Mouse (Mus musculus): ENCODE results near the gene Anapc11.
"Not testable (repeated sequence)": the region's sequence is repeated elsewhere in the genome, so short reads cannot be mapped to it uniquely, and the experiment has no call there.

Anapc11 gene

DNA sequence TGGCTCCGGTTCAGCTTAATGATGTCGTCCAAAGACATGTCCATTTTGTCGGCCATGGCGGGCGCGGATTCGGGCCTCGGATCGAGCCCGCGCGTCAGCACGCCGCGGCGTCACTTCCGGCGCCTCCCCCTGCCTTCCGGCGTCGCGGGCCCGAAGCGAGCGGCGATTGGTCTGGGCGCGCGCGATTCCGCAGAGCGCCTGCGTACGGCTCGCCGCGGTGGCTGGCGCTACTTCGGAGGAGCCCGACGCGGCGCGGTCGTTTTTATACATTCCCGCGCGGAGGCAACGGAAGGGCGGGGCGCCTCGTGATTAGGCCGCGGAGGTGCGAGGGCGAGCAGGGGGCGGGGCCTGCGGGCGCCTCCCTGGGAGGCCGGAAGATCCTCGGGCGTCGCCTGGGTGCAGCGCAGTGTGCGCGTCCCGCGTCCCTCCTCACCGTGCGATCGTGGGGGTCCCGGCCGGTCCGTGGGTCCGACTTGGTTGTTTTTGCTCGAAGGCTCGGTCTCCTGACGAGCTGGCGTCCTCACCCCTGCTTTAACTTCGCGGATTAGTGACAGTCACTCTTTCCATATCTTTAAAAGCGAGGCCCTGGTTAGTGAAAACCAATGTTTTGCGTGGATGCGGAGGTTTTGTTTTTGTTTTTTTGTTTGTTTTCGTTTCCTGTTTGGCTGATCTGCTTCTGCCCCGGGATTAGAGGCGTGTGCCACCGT, at the start of gene Anapc11, which contains the start of gene Alyref:
Gene Anapc11, plus strand, starts transcription at position 139 of the 707 bp plus-strand sequence.
Gene Alyref, minus strand, starts transcription at position 83 of the 707 bp plus-strand sequence.
- DNase-seq (ENCODE audit: low spot score): peak; percentile 77

DNA sequence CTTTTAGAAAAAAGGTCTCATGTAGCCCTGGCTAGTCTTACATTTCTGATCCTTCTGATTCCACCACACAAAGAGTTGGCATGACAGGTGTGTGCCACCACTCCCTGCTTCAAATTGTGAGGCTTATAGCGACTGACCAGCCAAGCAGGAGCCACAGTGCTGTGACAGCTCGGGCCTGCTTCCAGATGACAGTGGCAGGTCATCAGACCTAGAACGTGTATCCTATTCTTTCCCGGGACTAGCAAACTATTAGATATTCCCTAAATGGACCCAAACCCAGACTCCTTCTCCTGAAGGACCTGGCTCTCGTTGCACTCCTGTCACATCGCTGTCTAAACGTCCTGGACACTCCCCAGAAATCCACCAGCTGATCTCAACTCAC, 49.4 kb upstream of the Anapc11 start:
- DNase-seq (ENCODE audit: low spot score): no peak

DNA sequence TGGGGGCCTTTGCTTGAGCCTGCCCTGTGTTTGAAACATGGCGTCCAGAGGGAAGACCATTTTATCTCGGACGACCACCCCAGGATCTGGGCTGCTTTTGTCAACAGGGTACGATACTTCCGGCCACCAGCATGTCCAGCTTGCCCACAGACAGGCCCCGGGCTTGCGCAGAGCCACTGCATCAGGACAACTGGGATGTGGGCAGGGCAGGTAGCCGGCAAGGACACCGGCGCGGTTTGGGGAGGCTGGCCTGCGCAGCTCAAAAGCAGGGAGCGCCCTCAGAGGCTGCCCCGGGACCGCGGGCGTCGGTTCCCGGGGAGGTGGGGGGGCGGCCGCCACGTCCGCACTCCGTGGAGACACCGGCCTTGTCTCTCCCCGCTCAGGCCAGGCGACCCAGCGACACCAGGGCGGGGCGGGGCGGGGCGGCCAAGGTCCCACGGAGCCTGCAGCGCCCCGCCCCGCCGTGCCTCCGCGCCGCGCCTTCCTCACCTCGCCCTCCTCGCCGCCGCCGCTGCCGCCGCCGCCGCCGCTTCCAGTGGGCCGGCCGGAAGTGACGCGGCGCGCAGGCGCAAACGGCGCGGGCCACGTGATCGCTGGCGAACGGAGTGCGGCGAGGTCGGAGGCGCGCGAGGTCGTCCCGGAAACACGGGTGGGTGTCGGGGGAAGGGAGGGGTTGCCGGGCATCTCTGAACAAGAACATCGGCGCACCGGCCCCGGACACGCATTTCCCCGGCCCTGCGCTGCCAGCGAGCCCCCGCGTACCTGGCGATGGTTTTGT, 48.9 kb upstream of the Anapc11 start, which contains the start of gene Mcrip1:
Gene Mcrip1, minus strand, starts transcription at position 560 of the 778 bp plus-strand sequence.
- peak; percentile 86 for DNase-seq (ENCODE audit: low spot score)

DNA sequence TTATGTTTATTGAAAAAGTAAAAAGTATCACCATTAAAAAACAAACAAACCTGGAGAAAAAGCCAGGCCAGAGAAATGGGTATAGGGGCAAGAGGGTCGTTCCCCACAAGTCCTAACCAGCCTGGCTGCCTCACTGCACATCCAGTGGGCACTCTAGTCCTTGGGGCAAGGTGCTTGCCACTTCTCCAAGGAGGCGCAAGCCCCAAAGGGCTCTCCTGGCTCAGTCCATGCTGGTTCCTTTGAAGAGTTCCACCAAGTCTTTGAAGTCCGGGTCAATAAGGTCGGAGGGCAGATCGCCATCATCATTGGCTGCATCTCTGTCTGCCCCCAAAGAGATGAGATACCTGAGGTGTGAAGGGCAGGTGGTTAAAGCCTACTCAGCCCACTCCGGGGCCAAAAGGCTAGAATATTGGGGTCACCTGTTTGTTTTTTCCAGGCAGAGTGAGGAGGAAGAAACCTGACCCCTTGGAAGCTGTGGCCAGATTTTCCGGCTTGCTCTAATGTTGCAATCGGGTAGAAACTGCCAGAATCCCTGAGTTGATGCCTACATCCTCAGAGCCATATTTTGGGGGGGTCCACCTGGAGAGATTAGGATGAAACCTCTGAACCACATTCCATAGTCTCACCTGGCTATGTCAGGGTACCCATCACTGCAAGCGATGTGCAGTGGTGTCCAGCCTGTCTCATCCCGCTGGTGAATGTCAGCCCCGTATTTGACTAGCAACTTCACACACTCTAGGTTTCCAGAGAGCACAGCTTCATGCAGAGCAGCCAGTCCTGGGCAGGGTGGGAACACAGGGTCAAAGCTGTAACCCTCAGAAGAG, 48.0 kb upstream of the Anapc11 start:
- DNase-seq (ENCODE audit: low spot score): no peak

DNA sequence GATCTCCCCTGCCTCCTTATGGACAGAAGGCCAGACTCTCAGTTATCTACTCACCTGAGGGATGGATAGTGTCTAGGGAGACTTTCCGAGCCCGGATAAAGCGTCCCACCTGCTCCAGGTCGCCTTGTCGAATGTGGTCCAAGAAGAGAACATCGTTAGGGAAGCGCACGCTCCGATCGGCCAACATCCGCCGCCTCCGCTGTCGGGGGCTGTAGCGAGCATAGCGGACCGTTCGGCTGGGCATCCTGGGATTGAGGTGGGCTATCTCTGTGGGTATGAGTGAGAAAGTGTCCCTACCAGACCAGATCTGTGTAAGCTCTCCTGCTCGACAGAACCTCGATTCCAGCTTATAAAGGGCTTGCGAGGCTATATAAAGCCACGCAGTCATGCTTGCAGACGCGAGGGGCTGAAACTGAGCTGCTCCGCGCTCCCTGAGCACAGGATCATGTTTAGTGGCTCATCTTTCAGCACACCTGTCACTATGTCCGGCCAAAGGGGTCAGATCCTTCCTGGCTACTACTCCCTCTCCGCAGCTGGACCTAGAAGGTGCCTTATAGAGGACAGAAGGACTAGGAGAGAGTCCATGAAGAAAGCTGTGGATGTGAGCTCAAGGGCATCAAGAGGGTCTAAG, 47.3 kb upstream of the Anapc11 start, which contains the start of gene Ppp1r27:
Gene Ppp1r27, minus strand, starts transcription at position 323 of the 631 bp plus-strand sequence.
- DNase-seq (ENCODE audit: low spot score): no peak

DNA sequence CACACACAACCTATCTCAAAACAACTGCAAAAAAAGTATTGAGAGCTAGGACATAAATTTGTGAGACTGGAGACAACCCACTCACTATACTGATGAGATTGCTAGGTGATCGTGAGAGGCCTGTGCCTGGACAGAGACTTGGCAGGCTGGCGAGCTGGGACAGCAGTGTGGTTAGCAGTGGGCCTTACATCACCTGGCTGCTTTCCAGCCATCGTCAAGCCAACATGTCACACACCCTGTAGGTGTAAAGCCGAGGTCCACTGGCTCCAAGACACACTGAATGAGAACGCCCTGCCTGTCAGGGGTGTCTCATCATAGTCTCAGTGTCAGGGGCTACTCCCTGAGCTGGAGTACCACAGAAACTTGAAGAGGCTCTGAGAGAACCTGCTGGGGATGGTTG, 45.5 kb upstream of the Anapc11 start:
- no peak for DNase-seq (ENCODE audit: low spot score)

DNA sequence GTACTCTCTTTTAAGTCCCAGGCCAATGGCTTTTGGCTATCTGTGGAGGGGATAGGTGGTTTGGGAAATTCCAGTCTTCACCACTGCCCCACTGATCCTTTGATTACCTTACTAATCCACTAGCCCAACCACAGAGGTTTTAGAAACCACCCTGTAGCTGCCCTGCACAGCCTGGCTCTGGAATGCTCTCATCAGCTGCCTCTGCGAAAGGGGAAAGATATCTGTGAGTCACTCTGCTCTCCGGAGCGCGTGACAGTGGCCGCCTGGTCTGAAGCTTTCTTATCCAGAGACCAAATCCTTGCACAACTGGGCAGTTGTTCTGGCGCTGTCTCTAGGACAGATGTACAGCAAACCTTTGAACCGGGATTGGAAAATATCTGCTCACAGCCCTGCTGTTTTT, 43.4 kb upstream of the Anapc11 start:
- no peak for DNase-seq (ENCODE audit: low spot score)

DNA sequence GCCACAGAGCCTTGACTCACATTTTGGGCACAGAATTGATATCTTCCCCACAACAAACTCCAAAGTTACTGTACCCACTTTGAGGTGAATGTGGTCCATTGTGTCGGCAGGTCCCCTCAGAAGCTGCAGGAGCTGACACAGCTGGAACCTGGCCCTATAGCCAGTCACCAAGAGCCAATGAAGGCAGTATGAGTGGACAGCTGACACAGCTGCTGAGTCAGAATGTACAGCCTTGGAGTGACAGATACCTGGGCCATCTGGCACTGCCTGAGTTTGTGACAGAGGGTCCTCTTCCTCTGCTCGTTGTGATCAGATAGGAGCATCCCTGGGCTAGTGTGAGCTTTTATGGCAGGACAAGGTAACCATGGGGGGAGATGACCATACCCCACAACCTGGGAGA, 43.0 kb upstream of the Anapc11 start:
- no peak for DNase-seq (ENCODE audit: low spot score)

DNA sequence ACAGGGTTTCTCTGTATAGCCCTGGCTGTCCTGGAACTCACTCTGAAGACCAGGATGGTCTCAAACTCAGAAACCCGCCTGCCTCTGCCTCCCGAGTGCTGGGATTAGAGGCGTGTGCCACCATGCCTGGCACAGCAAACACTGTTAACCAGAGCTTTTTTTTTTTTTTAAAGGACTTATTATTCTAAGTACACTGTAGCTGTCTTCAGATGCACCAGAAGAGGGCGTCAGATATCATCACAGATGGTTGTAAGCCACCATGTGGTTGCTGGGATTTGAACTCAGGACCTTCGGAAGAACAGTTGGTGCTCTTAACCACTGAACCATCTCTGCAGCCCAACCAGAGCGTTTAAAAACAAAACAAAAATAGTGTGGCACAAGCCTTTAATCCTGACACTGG, 39.4 kb upstream of the Anapc11 start:
- DNase-seq (ENCODE audit: low spot score): not testable (repeated sequence)

DNA sequence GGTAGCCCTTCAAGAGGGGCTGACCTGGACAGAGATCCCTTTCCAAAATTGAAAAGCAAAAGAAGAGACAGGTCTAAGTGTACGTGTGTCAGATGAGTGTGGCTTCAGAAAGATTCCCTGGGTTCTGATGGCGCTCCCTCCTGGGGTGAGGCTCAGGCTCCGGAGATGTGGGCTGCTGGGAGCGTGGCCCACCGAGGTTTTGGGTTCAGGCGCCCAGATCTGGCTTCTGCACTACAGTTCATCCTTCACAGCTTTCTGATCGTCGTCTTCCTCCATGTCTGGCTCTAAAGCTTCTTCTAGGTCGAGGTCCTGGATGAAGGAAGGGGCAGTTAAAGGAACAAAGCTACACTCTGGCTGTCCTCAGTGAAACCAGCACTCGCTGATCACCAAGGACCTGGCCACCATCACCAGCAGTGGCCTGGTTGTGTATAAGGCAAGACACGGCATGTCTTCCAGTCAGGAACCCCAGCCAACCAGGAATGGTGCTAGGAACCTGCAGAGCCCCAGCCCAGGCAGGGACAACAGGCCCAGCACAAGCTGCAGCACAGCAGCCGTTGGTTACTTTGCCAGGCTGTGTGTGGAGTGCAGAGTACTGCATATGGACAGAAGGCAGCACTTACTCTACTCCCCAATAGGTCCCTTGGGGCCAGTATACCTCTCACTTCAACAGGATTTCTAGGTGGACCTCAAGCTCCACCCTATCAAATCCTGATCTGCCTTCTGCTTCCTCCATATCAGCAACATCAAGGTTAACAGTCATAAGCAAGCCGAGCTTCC, 37.1 kb upstream of the Anapc11 start:
- no peak for DNase-seq (ENCODE audit: low spot score)

DNA sequence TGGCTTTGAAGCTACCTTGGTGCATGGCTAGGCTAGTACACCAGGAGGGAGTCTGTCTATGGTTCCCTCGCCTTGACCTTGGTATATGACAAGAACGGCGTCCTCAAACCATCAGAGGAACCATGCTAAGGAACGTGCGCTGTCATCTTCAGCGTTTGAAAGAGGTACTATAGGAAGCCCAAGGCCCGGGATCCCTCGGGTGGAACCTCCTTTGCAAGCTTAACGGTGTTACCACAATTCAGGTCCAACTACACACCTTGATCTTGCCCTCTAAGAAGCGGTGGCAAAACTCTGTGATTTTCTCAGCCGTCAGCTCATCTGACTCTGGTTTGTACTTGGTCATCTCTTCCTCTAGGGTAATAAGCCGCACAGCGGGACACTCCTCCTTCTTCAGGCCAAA, 35.3 kb upstream of the Anapc11 start:
- DNase-seq (ENCODE audit: low spot score): no peak

DNA sequence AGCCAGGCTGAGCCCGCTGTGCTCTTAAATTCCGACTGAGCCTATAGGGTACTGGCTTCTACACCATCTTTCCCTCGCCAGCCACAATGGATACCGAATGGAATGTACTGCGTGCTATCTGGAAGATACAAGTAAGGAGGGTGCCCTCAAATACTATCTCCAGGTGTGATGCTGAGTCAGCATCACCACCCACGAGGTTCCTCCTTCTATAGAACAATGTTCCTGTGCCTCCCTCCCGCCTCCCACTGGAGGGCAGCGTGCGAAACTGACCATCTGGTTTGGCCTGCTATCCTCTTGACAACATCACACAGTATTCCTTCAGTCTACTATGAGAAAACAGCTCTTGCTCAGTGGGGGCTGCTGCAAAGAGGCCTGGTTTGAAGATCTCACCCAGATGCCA, 33.1 kb upstream of the Anapc11 start:
- no peak for DNase-seq (ENCODE audit: low spot score)

DNA sequence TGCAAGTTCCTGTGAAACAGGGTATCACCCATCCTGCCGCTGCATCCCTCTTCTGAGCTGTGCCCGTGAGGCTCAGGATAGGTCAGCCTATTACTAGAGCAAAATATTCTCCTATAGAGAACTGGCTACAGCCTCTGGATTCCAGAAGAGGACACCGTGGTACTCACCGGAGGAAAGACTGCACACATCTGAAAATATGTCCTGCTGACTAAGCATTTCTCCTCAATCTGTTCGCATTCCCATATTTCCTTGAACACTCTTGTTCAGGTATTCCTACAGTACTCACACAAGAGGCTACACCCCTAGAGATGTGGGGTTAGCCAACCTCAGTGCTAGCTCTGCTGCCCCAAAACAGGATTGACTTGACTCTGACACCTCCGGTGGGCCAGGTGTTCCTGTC, 29.9 kb upstream of the Anapc11 start:
- DNase-seq (ENCODE audit: low spot score): no peak

DNA sequence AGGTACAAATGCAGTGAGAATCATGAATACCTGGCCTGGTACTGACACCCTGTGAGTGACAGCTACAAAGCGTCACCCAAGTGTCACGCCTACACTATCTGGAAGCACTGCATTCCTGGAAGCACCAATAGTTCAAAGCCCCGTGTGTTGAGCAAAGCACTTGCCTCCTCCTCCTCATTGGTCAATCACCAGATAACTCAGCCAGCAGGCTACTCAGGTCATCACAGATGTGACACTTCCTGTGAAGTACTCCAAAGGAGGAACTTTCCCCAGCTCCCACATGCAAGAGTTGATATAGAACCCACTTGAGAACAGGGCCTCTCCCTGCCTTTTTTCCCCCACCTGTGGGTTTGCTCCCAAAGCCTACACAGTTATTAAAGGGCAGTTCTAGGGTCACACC, 27.1 kb upstream of the Anapc11 start:
- DNase-seq (ENCODE audit: low spot score): no peak

DNA sequence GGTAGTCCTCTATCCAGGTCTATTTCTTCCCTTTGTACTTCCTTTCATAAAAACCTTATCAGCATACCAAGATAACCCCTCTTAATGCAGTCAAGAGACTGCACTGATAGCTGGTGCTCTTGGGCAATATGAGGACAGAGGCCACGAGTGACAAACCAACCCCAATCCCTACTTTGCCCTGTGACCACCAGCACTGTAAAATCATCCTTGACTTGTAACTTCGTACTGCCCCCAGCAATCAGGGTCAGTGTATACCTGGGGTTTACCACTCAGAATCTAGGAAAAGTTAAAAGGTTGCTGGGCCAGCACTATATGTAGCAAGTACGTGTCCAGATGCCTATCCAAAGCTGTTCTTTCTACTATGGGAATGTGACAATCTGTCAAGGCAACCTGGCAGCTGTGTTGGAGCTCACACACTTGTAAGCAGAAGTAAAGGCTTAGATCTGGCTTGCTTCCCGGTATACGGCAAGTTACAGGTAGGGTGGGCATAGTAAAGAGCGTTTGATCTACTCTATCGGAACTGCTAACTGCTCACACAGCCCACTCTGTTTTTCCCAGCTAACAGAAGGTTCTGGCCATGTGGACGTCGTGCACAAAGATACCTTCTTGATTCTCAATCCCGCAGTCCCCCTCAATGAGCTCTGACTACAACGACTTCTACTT, 26.3 kb upstream of the Anapc11 start:
- no peak for DNase-seq (ENCODE audit: low spot score)

DNA sequence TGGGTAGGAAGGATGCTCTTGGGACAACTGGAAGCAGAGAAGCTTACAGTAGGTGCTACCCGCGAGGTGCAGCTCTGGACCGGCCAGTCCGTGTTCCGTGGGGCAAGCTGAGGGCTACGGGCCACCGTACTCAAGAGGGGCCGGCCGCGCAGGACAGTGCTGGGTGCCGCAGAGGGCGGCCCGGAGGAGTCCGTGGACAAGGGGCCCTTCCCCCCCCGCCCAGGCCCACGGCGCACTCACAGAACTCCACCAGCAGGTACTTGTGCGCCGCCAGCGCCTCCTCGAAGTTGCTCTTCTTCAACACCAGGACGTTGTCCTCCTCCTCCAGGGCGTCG, 25.8 kb upstream of the Anapc11 start:
- no peak for DNase-seq (ENCODE audit: low spot score)

DNA sequence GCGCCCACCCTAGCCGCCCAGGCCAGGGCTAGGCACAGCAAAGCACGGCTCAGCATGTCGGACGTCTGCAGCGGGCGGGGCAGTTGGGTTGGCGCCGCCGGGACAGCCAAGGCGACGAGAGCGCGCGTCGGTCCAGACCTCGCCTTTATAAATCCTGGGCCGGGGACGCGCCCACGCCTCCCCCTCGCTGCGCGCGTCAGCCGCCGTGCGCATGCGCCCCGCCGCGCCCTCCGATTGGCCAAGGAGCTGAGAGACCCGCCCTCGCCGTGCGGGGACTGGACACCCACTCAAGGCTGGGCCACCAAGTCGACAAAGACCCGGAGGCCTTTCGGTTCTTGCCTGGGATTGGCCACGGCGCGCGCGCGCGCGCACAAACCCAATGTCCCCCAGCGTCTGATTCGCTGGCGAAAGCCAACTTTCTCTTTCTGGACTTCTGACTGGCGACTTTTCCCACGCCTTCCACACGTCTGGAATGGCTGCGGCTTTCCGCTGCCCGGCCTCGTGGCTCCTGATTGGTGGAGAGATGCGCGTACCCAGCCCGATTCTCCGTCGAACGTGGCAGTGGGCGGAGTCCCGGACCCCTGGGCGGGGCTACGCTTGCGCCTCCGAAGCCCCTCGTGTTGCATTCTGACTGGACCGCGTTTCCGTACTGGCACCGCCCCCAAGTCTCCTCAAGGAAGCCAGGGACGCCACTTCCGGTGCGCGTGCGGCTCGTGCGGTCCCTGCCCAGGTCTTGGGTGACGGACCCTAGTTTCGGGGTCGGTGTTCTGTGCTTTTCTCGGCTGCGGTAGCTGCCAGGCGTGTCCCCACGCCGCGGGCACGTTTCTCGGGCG, 25.3 kb upstream of the Anapc11 start, which contains the start of gene P4hb:
Gene P4hb, minus strand, starts transcription at position 502 of the 833 bp plus-strand sequence.
- peak; percentile 98 for DNase-seq (ENCODE audit: low spot score)

DNA sequence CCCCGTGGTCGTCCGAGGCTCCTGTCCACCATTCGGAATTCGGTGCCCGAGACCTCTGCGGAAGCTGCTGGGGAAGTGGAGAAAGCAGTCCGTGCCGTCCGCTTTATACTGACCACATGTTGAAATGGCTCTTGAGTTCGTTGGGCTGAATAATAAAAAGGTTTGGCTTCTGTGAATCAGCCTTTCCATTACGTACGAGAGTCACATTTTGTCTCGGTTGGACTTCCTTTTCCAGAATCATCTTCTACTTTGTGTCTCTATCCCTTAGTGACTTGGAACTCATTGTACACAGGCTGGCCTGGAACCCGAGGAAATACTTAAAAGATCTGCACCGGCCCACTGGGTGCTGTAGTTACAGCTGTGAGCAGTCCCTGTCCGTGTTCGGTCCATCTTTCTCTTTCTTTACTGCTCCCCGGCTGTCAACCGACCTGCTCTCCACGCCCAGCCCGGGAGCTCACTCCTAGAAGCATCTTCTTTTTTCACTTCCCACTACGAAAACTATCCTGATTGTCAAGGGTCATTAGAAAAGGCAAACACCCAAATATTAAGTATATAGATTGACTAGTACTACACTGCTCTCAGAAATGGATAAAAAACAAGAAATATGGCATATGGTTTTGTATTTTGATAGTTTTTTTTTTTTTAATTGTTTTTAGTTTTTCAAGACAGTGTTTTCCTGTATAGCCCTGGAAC, 24.5 kb upstream of the Anapc11 start:
- no peak for DNase-seq (ENCODE audit: low spot score)

DNA sequence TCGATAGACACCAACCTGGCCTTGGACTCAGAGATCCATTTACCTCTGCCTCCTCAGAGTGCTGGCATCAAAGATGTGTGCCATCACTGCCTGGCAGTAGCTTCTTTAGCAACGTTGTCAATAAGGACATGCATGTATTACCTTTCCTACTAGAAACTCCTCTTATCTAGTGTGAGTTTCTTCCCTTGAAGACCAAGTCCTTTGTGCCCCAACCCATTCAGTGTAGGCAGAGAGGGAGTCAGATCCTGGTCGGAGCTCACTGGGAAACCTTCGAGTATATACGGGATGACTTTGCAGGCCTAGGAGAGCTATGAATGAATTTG, 24.0 kb upstream of the Anapc11 start:
- no peak for DNase-seq (ENCODE audit: low spot score)
